Mouse (Mus musculus) myocyte (in vitro differentiated cells): ENCODE measurements around the gene Gm10188. TPM values are rescaled to one million over a fixed set of nuclear protein-coding genes. Genes with fewer than 3 reads are reported as not detected.
A peak's percentile ranks its signal among the peaks of the same experiment; 100 is the strongest.

Experiments used
- H3K27me3 ChIP-seq: one replicate; pipeline ENCODE4 v1.6.1; 2011; ENCODE audit not compliant: control insufficient read depth, insufficient read depth, insufficient read length
- H3K36me3 ChIP-seq: one replicate; pipeline ENCODE4 v1.6.1; 2011; ENCODE audit not compliant: control insufficient read depth, insufficient read depth
- H3K4me2 ChIP-seq: one replicate; pipeline ENCODE4 v1.6.1; 2011; ENCODE audit warnings: low read depth, control low read depth
- H3K4me3 ChIP-seq: one replicate; pipeline ENCODE4 v1.5.1; 2011; ENCODE audit warnings: mild to moderate bottlenecking, control low read depth, moderate library complexity
- H3K79me2 ChIP-seq: one replicate; pipeline ENCODE4 v1.6.1; 2011; ENCODE audit not compliant: control insufficient read depth, insufficient read depth
- H3ac ChIP-seq: one replicate; pipeline ENCODE4 v1.6.1; 2011; ENCODE audit not compliant: control insufficient read depth, insufficient read length
- CEBPB ChIP-seq: IDR thresholded peaks from 2 replicates; pipeline ENCODE4 v1.6.1; 2011; ENCODE audit warnings: mild to moderate bottlenecking, moderate library complexity; ENCODE audit not compliant: poor library complexity, insufficient read depth, severe bottlenecking
- E2F4 ChIP-seq: IDR thresholded peaks from one replicate; pipeline ENCODE4 v1.6.1; 2011; ENCODE audit warnings: mild to moderate bottlenecking, control low read depth, moderate library complexity; ENCODE audit not compliant: insufficient read depth
- MAX ChIP-seq: IDR thresholded peaks from one replicate; pipeline ENCODE4 v1.6.1; 2011; ENCODE audit warnings: low read depth, mild to moderate bottlenecking, control low read depth
- MYOD1 ChIP-seq, 3 experiments: IDR thresholded peaks; one replicate each; pipeline ENCODE4 v1.6.1; 2011; ENCODE audit warnings: control low read depth in 2 of 3, low read depth in 2 of 3, mild to moderate bottlenecking in 2 of 3, moderate library complexity in 1 of 3; ENCODE audit not compliant: insufficient read length in 2 of 3, control insufficient read depth in 1 of 3
- MYOG ChIP-seq, 3 experiments: IDR thresholded peaks; one replicate each; pipeline ENCODE4 v1.6.1; 2011; ENCODE audit warnings: control low read depth in 2 of 3, low read depth in 2 of 3, mild to moderate bottlenecking in 2 of 3; ENCODE audit not compliant: insufficient read length in 2 of 3, control insufficient read depth in 1 of 3, insufficient read depth in 1 of 3
- POLR2A ChIP-seq: IDR thresholded peaks from one replicate; pipeline ENCODE4 v1.6.1; 2011; ENCODE audit warnings: low read depth, mild to moderate bottlenecking, control low read depth, moderate library complexity; ENCODE audit not compliant: insufficient read length
- POLR2AphosphoS2 ChIP-seq: IDR thresholded peaks from one replicate; pipeline ENCODE4 v1.6.1; 2011; ENCODE audit warnings: low read depth, control low read depth; ENCODE audit not compliant: insufficient read length
- REST ChIP-seq: IDR thresholded peaks from one replicate; pipeline ENCODE4 v1.6.1; 2011; ENCODE audit warnings: mild to moderate bottlenecking, control low read depth, moderate library complexity; ENCODE audit not compliant: insufficient read depth, insufficient read length
- SRF ChIP-seq: IDR thresholded peaks from one replicate; pipeline ENCODE4 v1.6.1; 2011; ENCODE audit warnings: low read depth; ENCODE audit not compliant: control insufficient read depth, insufficient read length
- TCF12 ChIP-seq: IDR thresholded peaks from one replicate; pipeline ENCODE4 v1.6.1; 2011; ENCODE audit warnings: mild to moderate bottlenecking, control low read depth; ENCODE audit not compliant: poor library complexity, insufficient read depth, severe bottlenecking
- TCF3 ChIP-seq: IDR thresholded peaks from one replicate; pipeline ENCODE4 v1.6.1; 2011; ENCODE audit warnings: low read depth, control low read depth; ENCODE audit not compliant: insufficient read length
- USF1 ChIP-seq: IDR thresholded peaks from one replicate; pipeline ENCODE4 v1.6.1; 2011; ENCODE audit warnings: low read depth, mild to moderate bottlenecking, control low read depth, moderate library complexity
- polyA plus RNA-seq: library from polyadenylated mRNA; unstranded; fragments of >200 nt; fragmentation: generic; extraction: Trizol; gene quantifications from one replicate; pipeline ENCODE4 v1.2.1, GENCODE M21; 2012; ENCODE audit warnings: missing spikeins

Gene Gm10188
- polyA plus RNA-seq, 1 experiment = not detected

DNA sequence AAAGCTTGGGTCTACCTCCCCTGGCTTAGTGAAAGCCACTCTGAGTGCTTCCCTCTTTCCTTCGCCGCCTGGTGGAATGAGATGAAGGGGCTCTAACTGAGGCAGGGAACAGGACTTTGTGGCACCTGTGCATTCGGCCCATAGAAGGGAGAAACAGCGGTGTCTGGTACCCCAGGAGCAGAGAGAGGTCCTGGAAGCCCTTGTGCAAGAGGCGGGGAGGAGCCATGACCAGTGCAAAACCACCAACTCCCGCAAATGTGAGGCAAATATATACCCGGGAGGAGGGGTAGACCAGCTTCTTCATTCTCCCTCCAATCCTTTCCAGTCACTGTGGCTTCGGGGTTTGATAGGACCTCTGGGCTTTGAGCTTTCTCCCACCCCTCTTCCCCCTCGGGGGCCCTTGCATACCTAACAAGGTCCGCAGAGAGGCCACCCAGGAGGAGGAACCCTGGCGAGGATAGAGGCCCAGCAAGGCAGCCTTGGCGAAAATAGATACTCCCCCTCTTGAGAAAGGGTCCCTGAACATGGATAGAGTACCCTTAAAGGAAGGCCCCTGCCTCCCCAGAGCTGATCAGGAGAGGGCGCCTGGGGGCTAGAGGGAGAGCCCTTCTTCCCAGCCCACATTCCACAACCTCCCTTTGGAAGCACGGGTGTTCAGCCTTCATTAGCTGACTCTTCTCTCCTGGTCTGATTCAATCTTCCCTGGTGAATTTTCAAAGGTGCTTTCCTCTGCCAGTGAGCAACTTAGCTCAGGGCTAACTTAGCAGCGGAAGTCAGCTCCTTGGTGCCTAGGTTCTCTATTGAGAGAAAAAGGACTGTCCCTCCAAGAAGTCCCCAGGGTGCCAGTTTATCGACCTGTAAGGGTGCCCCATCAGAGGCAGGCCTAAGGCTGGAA, 37.5 kb downstream of the Gm10188 start:
- H3K79me2 ChIP-seq = no peaks in the 10 kb centered on the region
- no peak for TF ChIP-seq POLR2AphosphoS2
- no peak for TF ChIP-seq POLR2A
- no peak for TF ChIP-seq SRF
- no peak for TF ChIP-seq E2F4
- no peak for TF ChIP-seq MYOD1 (IDR thresholded peaks at IDR 0.05; ENCODE audit: control insufficient read depth in 1 of 3, insufficient read length in 2 of 3, low read depth in 2 of 3)
- no peak for TF ChIP-seq MAX
- TF ChIP-seq MYOG (IDR thresholded peaks at IDR 0.05; ENCODE audit: control insufficient read depth in 1 of 3, insufficient read depth in 1 of 3, insufficient read length in 2 of 3, low read depth in 2 of 3) = no peak
- TF ChIP-seq CEBPB = no peak
- TF ChIP-seq REST = no peak
- no peak for TF ChIP-seq TCF12
- no peak for TF ChIP-seq USF1
- TF ChIP-seq TCF3 = no peak
- H3ac ChIP-seq = no peak overlapping the region
- H3K36me3 ChIP-seq = no peaks in the 10 kb centered on the region
- H3K4me2 ChIP-seq = no peak overlapping the region
- no peak overlapping the region for H3K4me3 ChIP-seq
- peaks cover 44% of the 10 kb centered on the region for H3K27me3 ChIP-seq

DNA sequence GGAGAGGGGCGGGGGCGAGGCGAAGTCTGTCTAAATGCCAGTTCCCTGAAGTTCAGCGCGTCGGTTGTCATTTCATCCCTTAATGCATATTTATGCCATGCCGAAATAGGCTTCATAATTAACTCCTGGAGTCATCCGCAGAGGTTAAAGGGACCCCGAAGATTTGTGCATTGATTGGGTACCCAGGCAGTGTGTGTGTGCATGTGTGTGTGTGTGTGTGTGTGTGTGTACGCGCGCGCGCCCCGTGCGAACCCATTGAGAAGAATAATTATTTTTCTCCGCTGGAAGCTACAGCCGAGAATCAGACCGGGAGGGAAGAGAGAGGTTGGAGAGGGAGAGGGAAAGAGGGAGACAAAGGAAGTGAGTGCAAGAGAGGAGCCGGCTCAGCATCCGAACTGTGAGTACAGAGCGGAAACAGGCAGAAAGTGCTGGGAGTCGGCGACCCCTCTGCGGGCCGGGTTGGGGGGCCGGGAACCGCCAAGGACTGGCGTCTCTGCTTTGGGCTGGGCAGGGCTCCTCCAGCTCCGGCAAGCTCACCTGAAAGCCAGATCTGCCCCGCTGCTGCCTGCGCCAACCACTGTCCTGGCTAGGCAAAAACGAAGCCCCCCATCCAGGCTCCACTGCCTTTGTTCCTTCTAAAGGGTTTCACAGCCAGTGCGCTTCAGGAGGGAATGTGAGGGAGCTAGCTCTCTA, 38.3 kb downstream of the Gm10188 start, which contains the start of the genes Lemd1 and AC124108.1:
Gene Lemd1, plus strand, starts transcription at position 339 of the 693 bp plus-strand sequence.
Gene AC124108.1, plus strand, starts transcription at position 365 of the 693 bp plus-strand sequence.
- peak within 1 kb of the TSS; percentile 56 for H3K4me2 ChIP-seq
- H3K27me3 ChIP-seq = peaks cover 44% of the 10 kb centered on the region
- H3K36me3 ChIP-seq = no peaks in the 10 kb centered on the region
- TF ChIP-seq POLR2AphosphoS2 (no peak), POLR2A (no peak), TCF12 (no peak), SRF (no peak), USF1 (no peak), MYOG (IDR thresholded peaks at IDR 0.05; ENCODE audit: control insufficient read depth in 1 of 3, insufficient read depth in 1 of 3, insufficient read length in 2 of 3, low read depth in 2 of 3) (no peak), E2F4 (no peak), MAX (no peak), CEBPB (no peak), TCF3 (no peak)
- H3ac ChIP-seq = peak within 1 kb of the TSS; percentile 26
- H3K4me3 ChIP-seq = no peak within 1 kb of the TSS
- H3K79me2 ChIP-seq = no peaks in the 10 kb centered on the region

DNA sequence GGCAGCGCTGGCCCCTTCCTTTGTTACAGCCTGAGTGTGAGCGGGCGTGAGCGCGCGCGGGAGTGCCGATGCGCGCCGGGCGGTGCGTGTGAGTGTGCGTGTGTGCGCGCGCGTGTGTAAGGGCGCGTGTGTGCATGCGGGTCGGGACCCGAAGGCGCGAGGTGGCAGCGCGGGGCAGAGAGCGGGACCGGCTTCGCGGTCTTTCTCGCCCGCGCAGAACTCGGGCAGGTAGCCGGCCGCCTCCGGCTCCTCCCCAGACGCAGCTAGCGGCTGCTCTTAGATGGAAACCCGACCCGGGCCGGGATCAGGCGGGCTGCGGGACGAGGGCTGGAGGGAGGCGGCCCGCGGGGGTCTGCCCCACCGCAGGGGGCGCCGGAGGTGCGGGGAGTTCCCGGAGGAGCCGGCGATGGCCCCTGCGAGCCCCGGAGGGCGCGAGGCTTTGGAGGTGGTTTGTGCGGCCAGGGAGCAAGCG, 38.9 kb downstream of the Gm10188 start:
- Histone ChIP-seq H3K79me2 (no peaks in the 10 kb centered on the region), H3K4me2 (peak overlapping the region; percentile 56), H3ac (peak overlapping the region; percentile 26), H3K4me3 (no peak overlapping the region), H3K27me3 (peaks cover 44% of the 10 kb centered on the region), H3K36me3 (no peaks in the 10 kb centered on the region)
- TF ChIP-seq USF1 = no peak
- no peak for TF ChIP-seq POLR2A
- no peak for TF ChIP-seq REST
- TF ChIP-seq POLR2AphosphoS2 = no peak
- TF ChIP-seq CEBPB = no peak
- no peak for TF ChIP-seq SRF
- no peak for TF ChIP-seq TCF12
- no peak for TF ChIP-seq MYOG (IDR thresholded peaks at IDR 0.05; ENCODE audit: control insufficient read depth in 1 of 3, insufficient read depth in 1 of 3, insufficient read length in 2 of 3, low read depth in 2 of 3)
- TF ChIP-seq MYOD1 (IDR thresholded peaks at IDR 0.05; ENCODE audit: control insufficient read depth in 1 of 3, insufficient read length in 2 of 3, low read depth in 2 of 3) = no peak
- TF ChIP-seq E2F4 = no peak
- TF ChIP-seq MAX = no peak

DNA sequence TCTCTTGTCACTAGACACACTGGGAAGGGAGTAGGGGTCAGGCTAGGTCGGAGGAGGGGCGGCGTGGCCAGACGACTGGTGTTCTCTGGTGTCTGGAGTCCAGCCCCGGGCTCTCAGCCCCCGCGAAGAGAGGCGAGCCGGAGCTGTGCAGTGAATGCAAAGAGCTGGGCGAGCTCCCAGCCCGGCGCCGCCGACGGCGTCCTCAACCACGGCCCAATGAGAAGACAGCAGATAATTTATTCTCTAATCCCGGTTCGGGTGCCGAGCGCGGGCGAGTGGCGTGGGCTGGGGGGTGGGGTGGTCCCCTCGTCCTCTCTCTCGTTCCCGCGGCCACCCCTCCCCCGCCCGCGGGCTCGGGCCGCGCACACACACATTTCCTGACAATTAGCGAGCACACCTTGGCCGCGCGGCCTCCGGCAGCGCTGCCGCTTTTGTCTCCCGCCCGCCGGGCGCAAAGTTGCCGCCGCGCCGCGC, 39.5 kb downstream of the Gm10188 start:
- H3K4me3 ChIP-seq = no peak overlapping the region
- TF ChIP-seq POLR2AphosphoS2 (no peak), CEBPB (no peak), SRF (no peak), USF1 (no peak), TCF12 (no peak), POLR2A (no peak), MAX (no peak), MYOD1 (IDR thresholded peaks at IDR 0.05; ENCODE audit: control insufficient read depth in 1 of 3, insufficient read length in 2 of 3, low read depth in 2 of 3) (no peak), TCF3 (no peak)
- no peaks in the 10 kb centered on the region for H3K36me3 ChIP-seq
- peak overlapping the region; percentile 26 for H3ac ChIP-seq
- no peak overlapping the region for H3K4me2 ChIP-seq
- H3K79me2 ChIP-seq = no peaks in the 10 kb centered on the region
- peaks cover 44% of the 10 kb centered on the region for H3K27me3 ChIP-seq
